Comparison of ENCODE assay signal across 8 mouse cellular contexts in genomic region chr7:143599428-143600230, GRCm38 (mm10). TPM values are rescaled to one million over a fixed set of nuclear protein-coding genes. Genes with fewer than 3 reads are reported as not detected.
DNase-seq lines count a peak whose midpoint lies in the region; ATAC-seq lines count a peak whose summit lies in the region.

Gene Cars (minus strand): TSS chr7:143600090.

- peaks cover 13% of the 10 kb centered on the region for H3K36me3 ChIP-seq in heart, embryonic 13.5 days
- H3K36me3 ChIP-seq in liver, embryonic 12.5 days = peaks cover 36% of the 10 kb centered on the region
- no peaks in the 10 kb centered on the region for H3K36me3 ChIP-seq in stomach, embryonic 15.5 days

- peak; percentile 98 for DNase-seq in CD4-positive, CD25-positive, alpha-beta regulatory T cell, adult 2 months (ENCODE audit: low read depth, low spot score)
- peak; percentile 78 for DNase-seq in fat pad, adult 2 months (ENCODE audit: extremely low read depth, low read depth, low spot score)
- peak; percentile 97 for DNase-seq in kidney, postnatal 10 days
- DNase-seq in natural killer cell, adult 2 months (ENCODE audit: low spot score in 2 of 2) = peak; percentile 92 to 94

- H3K4me3 ChIP-seq in brown adipose tissue, adult 24 weeks (ENCODE audit: insufficient read depth, low read depth, low read length) = peak within 1 kb of the TSS; percentile 86
- peak within 1 kb of the TSS; percentile 77 for H3K4me3 ChIP-seq in heart, embryonic 13.5 days
- peak within 1 kb of the TSS; percentile 99 for H3K4me3 ChIP-seq in liver, embryonic 12.5 days
- H3K4me3 ChIP-seq in stomach, embryonic 15.5 days (replicated peaks) = peak within 1 kb of the TSS; percentile 96

- H3K27ac ChIP-seq in brown adipose tissue, adult 24 weeks (replicated peaks; ENCODE audit: low read depth, low read length) = peak within 1 kb of the TSS; percentile 69
- H3K27ac ChIP-seq in heart, embryonic 13.5 days (replicated peaks) = peak within 1 kb of the TSS; percentile 48
- H3K27ac ChIP-seq in liver, embryonic 12.5 days = peak within 1 kb of the TSS; percentile 85
- H3K27ac ChIP-seq in stomach, embryonic 15.5 days = peak within 1 kb of the TSS; percentile 54; the same call in 1 of the 2 replicates

- peak within 1 kb of the TSS; percentile 93 for H3K9ac ChIP-seq in heart, embryonic 13.5 days
- H3K9ac ChIP-seq in liver, embryonic 12.5 days = peak within 1 kb of the TSS; percentile 98
- peak within 1 kb of the TSS; percentile 87 for H3K9ac ChIP-seq in stomach, embryonic 15.5 days

- H3K4me1 ChIP-seq in brown adipose tissue, adult 24 weeks (ENCODE audit: control insufficient read depth, insufficient read depth, insufficient read length, low read length) = peaks cover 15% of the 10 kb centered on the region
- H3K4me1 ChIP-seq in heart, embryonic 13.5 days = peaks cover 27% of the 10 kb centered on the region
- peaks cover 41% of the 10 kb centered on the region for H3K4me1 ChIP-seq in liver, embryonic 12.5 days
- peaks cover 18% of the 10 kb centered on the region for H3K4me1 ChIP-seq in stomach, embryonic 15.5 days

- ATAC-seq in heart, embryonic 13.5 days (ENCODE audit: extremely low read depth, insufficient number of reproducible peaks, low FRiP score, low TSS enrichment) = peak; percentile 95
- peak; percentile 99 for ATAC-seq in liver, embryonic 12.5 days
- peak; percentile 99 for ATAC-seq in stomach, embryonic 15.5 days (ENCODE audit: insufficient read depth, low FRiP score, low read depth)

- no peaks in the 10 kb centered on the region for H3K27me3 ChIP-seq in heart, embryonic 13.5 days (replicated peaks)
- H3K27me3 ChIP-seq in liver, embryonic 12.5 days (replicated peaks) = no peaks in the 10 kb centered on the region
- no peaks in the 10 kb centered on the region for H3K27me3 ChIP-seq in stomach, embryonic 15.5 days (replicated peaks)

- H3K4me2 ChIP-seq in heart, embryonic 13.5 days = peak within 1 kb of the TSS; percentile 97
- peak within 1 kb of the TSS; percentile 96 for H3K4me2 ChIP-seq in liver, embryonic 12.5 days
- peak within 1 kb of the TSS; percentile 88 for H3K4me2 ChIP-seq in stomach, embryonic 15.5 days

- no peaks in the 10 kb centered on the region for H3K9me3 ChIP-seq in heart, embryonic 13.5 days
- no peaks in the 10 kb centered on the region for H3K9me3 ChIP-seq in liver, embryonic 12.5 days (replicated peaks)
- no peaks in the 10 kb centered on the region for H3K9me3 ChIP-seq in stomach, embryonic 15.5 days

- 2% methylated on average over 35 of the region's 35 CpGs for WGBS in heart, embryonic 13.5 days
- 2% methylated on average over 35 of the region's 35 CpGs for WGBS in liver, embryonic 12.5 days (ENCODE audit: insufficient replicate concordance)
- WGBS in stomach, embryonic 15.5 days = under 1% methylated on average over 35 of the region's 35 CpGs

RNA-seq across cellular contexts. Expression of gene Cars, which starts in this region (rescaled TPM):
- polyA plus RNA-seq in brown adipose tissue, adult 24 weeks (2012; ENCODE audit: insufficient read depth, insufficient read length, missing spikeins) = 15.3 and 38.5 TPM in 2 replicates
- polyA plus RNA-seq in heart, embryonic 13.5 days (2015; fragmentation: Nextera tagmentation; extraction: Ambion mirVana) = 26.6 and 31.4 TPM in 2 replicates
- 79.5 and 83.4 TPM in 2 replicates for polyA plus RNA-seq in liver, embryonic 12.5 days (2016; fragmentation: Nextera tagmentation; extraction: Ambion mirVana)
- polyA plus RNA-seq in stomach, embryonic 15.5 days (2015; fragmentation: Nextera tagmentation; extraction: Ambion mirVana) = 67.5 and 73.2 TPM in 2 replicates

Comparison
In these comparisons a context has a peak if more than half of its experiments do, and no peak if none do; other contexts are left out.
1. Peak in every context shown above with its lines: DNase-seq, ATAC-seq, H3K4me3 ChIP-seq and H3K27ac ChIP-seq.